Mouse (Mus musculus) kidney, embryonic 14.5 days (tissue): ENCODE results near the gene Sik3. TPM values are rescaled to one million over a fixed set of nuclear protein-coding genes. Genes with fewer than 3 reads are reported as not detected.

ENCODE experiments used
- ATAC-seq: fragments of 200-750 bp; cut with Nextera tagmentation; 2 replicates; pipeline ENCODE4 v1.8.0; 2017; ENCODE audit warnings: moderate number of reproducible peaks, mild to moderate bottlenecking, moderate TSS enrichment, moderate library complexity; ENCODE audit not compliant: low FRiP score, low TSS enrichment
- H3K27ac ChIP-seq: fragments of 300-500 bp; sonication (generic); 2 replicates; pipeline ENCODE4 v1.5.1; 2014; ENCODE audit warnings: low read depth, mild to moderate bottlenecking, low read length, moderate library complexity, mixed read lengths
- H3K27me3 ChIP-seq: fragments of 300-500 bp; sonication (generic); 2 replicates; pipeline ENCODE4 v1.6.1; 2014; ENCODE audit warnings: mild to moderate bottlenecking, low read length; ENCODE audit not compliant: control insufficient read depth, insufficient read depth
- H3K36me3 ChIP-seq: fragments of 300-500 bp; sonication (generic); 2 replicates; pipeline ENCODE4 v1.6.1; 2014; ENCODE audit warnings: low read length, mixed read lengths; ENCODE audit not compliant: control insufficient read depth, insufficient read depth
- H3K4me1 ChIP-seq: fragments of 300-500 bp; sonication (generic); 2 replicates; pipeline ENCODE4 v1.6.1; 2014; ENCODE audit warnings: low read length, mixed read lengths; ENCODE audit not compliant: control insufficient read depth, insufficient read depth
- H3K4me2 ChIP-seq: fragments of 300-500 bp; sonication (generic); replicated peaks from 2 replicates; pipeline ENCODE4 v1.6.1; 2014; ENCODE audit warnings: low read depth, mild to moderate bottlenecking, low read length
- H3K4me3 ChIP-seq: fragments of 300-500 bp; sonication (generic); 2 replicates; pipeline ENCODE4 v1.5.1; 2014; ENCODE audit warnings: mild to moderate bottlenecking, low read length
- H3K9ac ChIP-seq: fragments of 300-500 bp; sonication (generic); 2 replicates; pipeline ENCODE4 v1.6.1; 2014; ENCODE audit warnings: low read depth, mild to moderate bottlenecking, low read length, moderate library complexity
- H3K9me3 ChIP-seq: fragments of 300-500 bp; sonication (generic); 2 replicates; pipeline ENCODE4 v1.6.1; 2016; ENCODE audit warnings: low read length; ENCODE audit not compliant: control insufficient read depth
- WGBS: fragments of 180-500 bp; shearing (Covaris S2); extraction: QIAGEN DNeasy Blood & Tissue Kit; methylation state at CpG from one replicate; pipeline ENCODE4 v1.1.7; 2014; 5-methylcytosine and 5-hydroxymethylcytosine counted together
- polyA plus RNA-seq: library from polyadenylated mRNA; unstranded; fragments of >200 nt; fragmentation: Nextera tagmentation; extraction: Ambion mirVana; gene quantifications from 2 replicates; pipeline ENCODE4 v1.2.1, GENCODE M21; 2014

Sik3 gene
- polyA plus RNA-seq, 1 experiment from 2014 or later = 10.1 TPM

DNA sequence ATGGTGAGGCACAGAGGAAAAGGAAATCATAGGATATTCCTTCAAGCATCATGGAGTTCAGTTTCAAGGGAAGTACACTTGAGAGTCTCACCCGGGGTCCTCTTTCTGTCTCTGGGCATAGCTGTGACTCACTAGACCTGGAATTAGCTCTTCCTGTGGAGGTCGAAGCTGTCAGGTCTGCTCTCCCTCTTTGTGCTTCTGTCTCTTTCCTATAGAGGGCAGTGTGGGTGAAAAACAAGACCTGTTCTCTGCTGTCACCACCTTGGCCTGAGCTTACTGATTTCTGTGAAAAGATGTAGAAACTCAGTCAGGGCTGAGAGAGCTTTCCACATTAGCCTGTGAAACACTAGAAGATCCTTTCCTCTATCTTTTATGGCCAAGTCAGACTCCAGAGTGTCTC lies 172.6 kb downstream of the Sik3 start:
- Histone ChIP-seq H3K9me3 (no peaks in the 10 kb centered on the region), H3K27me3 (no peaks in the 10 kb centered on the region), H3K36me3 (peaks cover 6% of the 10 kb centered on the region; the same call in 1 of the 2 replicates), H3K4me3 (no peak overlapping the region), H3K4me2 (no peak overlapping the region), H3K4me1 (0 out of 2 replicates have a peak, but pooled peaks cover 6% of the 10 kb centered on the region), H3K27ac (0 out of 2 replicates have a peak overlapping the region, but pooled peaks have one; percentile 3), H3K9ac (no peak overlapping the region)
- ATAC-seq = no peak
- WGBS = 31% methylated on average over 2 of the region's 2 CpGs

DNA sequence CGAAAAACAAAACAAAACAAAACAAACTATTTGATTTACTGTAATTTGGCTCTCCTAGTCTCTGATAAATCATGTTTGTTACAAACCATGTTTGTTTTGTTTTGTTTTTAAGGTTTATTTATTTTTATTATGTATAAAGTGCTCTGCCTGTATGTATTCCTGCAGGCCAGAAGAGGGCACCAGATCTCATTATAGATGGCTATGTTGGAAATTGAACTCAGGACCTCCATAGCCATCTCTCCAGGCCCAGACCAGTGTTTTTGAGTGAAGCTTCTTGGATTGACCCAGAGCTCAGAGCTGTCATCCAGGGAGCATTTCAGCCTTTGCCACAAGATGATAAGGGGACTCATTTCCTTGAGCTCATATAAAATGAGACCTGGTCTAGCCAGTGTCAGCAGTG lies 173.8 kb downstream of the Sik3 start:
- H3K4me2 ChIP-seq = no peak overlapping the region
- H3K27ac ChIP-seq = no peak overlapping the region
- no peaks in the 10 kb centered on the region; the same call in 1 of the 2 replicates for H3K36me3 ChIP-seq
- ATAC-seq = no peak
- H3K9ac ChIP-seq = no peak overlapping the region
- 0 out of 2 replicates have a peak, but pooled peaks cover 6% of the 10 kb centered on the region for H3K4me1 ChIP-seq
- WGBS = 62% methylated on average over 1 of the region's 1 CpGs
- no peaks in the 10 kb centered on the region for H3K9me3 ChIP-seq
- H3K27me3 ChIP-seq = no peaks in the 10 kb centered on the region
- H3K4me3 ChIP-seq = no peak overlapping the region

DNA sequence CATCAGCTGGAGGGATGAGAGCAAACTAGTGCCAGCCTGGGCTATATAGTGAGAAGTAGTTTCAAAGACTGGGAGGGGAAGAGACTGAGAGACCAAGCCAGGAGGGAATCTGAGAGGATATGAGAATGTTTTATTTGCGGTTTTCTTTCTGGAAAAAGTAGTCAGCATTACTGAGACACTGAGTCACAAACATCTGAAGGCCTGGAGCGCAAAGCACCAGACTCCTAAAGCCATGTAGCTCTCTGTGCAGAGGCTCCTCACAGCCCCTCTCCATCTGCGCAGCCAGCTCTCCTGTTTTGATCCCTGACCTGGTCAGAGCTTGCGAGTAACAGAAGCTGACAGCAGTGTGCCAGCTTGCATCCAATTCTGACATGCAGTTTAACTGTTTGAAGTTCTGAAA lies 175.8 kb downstream of the Sik3 start:
- H3K27me3 ChIP-seq = no peaks in the 10 kb centered on the region
- H3K9me3 ChIP-seq = no peaks in the 10 kb centered on the region
- WGBS = 86% methylated on average over 4 of the region's 4 CpGs
- no peaks in the 10 kb centered on the region; the same call in 1 of the 2 replicates for H3K36me3 ChIP-seq
- H3K4me1 ChIP-seq = 0 out of 2 replicates have a peak, but pooled peaks cover 6% of the 10 kb centered on the region
- no peak overlapping the region for H3K4me3 ChIP-seq
- no peak overlapping the region for H3K27ac ChIP-seq
- H3K9ac ChIP-seq = no peak overlapping the region
- no peak for ATAC-seq
- H3K4me2 ChIP-seq = no peak overlapping the region

DNA sequence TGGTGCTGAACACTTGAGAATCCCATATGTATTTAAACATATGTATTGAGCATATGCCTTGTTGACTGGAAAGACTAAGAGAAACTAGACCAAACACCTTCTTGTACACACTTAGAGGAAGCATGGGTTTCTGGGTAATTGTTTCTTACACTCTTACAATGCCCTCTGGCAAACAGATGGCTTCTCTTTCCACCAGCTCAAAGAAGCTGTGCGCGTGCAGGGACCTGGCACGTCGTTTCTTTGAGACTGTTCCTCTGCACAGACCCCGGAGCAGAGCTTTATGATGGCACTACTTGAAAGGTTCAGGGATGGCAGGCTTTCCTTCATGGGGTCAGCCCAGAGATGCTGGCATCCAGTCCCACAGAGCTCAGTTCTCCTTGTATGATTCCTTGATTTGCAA lies 176.3 kb downstream of the Sik3 start:
- Histone ChIP-seq H3K9me3 (no peaks in the 10 kb centered on the region), H3K36me3 (no peaks in the 10 kb centered on the region; the same call in 1 of the 2 replicates), H3K4me3 (no peak overlapping the region), H3K4me1 (0 out of 2 replicates have a peak, but pooled peaks cover 6% of the 10 kb centered on the region), H3K9ac (no peak overlapping the region), H3K4me2 (no peak overlapping the region), H3K27ac (no peak overlapping the region), H3K27me3 (no peaks in the 10 kb centered on the region)
- no peak for ATAC-seq
- 75% methylated on average over 5 of the region's 5 CpGs for WGBS

DNA sequence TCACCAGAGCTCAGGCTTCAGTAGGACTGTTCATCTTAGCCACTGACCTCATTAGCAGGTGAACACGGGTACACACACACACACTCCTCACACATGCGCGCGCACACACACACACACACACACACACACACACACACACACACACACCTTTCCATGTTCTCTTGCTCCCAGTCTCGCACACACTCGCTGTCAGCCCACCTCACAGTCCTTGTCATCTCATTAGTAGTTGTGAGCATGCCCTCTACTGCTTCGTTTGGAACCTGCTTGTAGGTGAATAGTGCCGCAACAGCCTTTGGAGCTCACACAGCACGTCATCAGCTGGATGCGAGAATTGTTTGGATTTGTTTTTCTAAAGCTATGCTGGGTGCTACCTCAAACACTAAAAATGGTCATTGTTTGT lies 176.8 kb downstream of the Sik3 start:
- Histone ChIP-seq H3K27me3 (no peaks in the 10 kb centered on the region), H3K4me3 (no peak overlapping the region), H3K4me1 (0 out of 2 replicates have a peak, but pooled peaks cover 6% of the 10 kb centered on the region), H3K9ac (no peak overlapping the region), H3K9me3 (no peaks in the 10 kb centered on the region), H3K27ac (no peak overlapping the region), H3K36me3 (peaks cover 1% of the 10 kb centered on the region; the same call in 1 of the 2 replicates), H3K4me2 (no peak overlapping the region)
- WGBS = 84% methylated on average over 10 of the region's 10 CpGs
- ATAC-seq = no peak

DNA sequence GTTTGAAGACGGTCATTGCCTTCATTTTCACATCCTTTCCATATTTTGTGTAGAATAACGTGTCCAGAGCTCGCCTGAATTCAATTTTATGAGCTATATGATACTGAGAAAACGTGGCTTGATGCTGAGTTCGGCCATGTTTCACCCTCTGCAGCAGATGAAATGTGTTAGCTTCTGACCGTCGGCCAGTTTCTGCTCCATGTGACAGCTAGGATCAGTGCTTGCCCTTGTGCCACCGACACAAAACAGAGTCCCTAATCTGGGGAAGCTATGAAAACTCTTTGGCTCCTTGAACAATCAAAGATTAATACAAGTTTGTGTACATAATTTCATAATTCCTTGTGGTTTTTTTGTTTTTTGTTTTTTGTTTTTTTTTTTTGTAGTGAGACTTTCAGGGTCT lies 178.6 kb downstream of the Sik3 start:
- ATAC-seq = no peak
- no peak overlapping the region; the same call in 1 of the 2 replicates for H3K27ac ChIP-seq
- no peaks in the 10 kb centered on the region for H3K4me1 ChIP-seq
- H3K27me3 ChIP-seq = no peaks in the 10 kb centered on the region
- H3K4me2 ChIP-seq = no peak overlapping the region
- 56% methylated on average over 8 of the region's 8 CpGs for WGBS
- no peak overlapping the region for H3K4me3 ChIP-seq
- no peaks in the 10 kb centered on the region for H3K9me3 ChIP-seq
- no peak overlapping the region for H3K9ac ChIP-seq
- H3K36me3 ChIP-seq = peaks cover 11% of the 10 kb centered on the region

DNA sequence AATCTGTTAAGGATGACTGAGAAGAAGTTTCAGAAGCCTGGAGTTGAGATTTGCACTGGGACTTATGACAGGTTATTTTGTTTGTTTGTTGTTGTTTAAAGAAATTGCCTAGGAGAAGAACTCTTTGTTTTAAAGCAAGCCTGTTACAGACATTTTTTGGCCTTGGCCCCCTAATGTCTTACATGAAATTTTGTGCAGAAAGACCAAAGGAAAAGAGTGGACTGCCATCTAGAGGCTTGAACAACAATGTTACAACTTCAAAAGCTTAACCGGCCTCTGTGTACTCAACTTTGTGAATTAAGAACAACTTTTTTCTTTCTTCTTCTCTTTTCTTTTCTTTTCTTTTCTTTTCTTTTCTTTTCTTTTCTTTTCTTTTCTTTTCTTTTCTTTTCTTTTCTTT lies 179.0 kb downstream of the Sik3 start:
- Histone ChIP-seq H3K4me3 (no peak overlapping the region), H3K27me3 (no peaks in the 10 kb centered on the region), H3K27ac (no peak overlapping the region), H3K9ac (no peak overlapping the region), H3K9me3 (no peaks in the 10 kb centered on the region), H3K4me1 (no peaks in the 10 kb centered on the region), H3K4me2 (no peak overlapping the region), H3K36me3 (peaks cover 12% of the 10 kb centered on the region)
- no peak for ATAC-seq
- WGBS = 45% methylated on average over 1 of the region's 1 CpGs

DNA sequence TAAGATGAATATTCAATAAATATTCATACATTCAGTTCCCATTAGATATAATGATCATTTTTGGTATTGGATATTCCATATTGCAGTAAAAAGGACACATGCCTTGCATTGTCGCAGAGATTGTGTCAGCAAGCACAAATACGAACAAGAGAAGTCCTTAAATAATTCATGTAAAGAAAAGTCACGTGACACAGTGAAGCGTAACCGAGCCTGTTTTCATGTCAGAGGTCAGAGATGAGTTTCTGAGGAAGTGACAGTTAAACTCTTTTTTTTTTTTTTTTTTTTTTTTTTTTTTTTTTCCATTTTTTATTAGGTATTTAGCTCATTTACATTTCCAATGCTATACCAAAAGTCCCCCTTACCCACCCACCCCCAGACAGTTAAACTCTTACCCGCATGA lies 180.0 kb downstream of the Sik3 start:
- H3K4me1 ChIP-seq = no peaks in the 10 kb centered on the region
- H3K4me2 ChIP-seq = no peak overlapping the region
- no peak overlapping the region for H3K4me3 ChIP-seq
- peaks cover 16% of the 10 kb centered on the region for H3K36me3 ChIP-seq
- 85% methylated on average over 6 of the region's 6 CpGs for WGBS
- H3K27me3 ChIP-seq = no peaks in the 10 kb centered on the region
- no peaks in the 10 kb centered on the region for H3K9me3 ChIP-seq
- no peak overlapping the region for H3K27ac ChIP-seq
- no peak for ATAC-seq
- no peak overlapping the region for H3K9ac ChIP-seq

DNA sequence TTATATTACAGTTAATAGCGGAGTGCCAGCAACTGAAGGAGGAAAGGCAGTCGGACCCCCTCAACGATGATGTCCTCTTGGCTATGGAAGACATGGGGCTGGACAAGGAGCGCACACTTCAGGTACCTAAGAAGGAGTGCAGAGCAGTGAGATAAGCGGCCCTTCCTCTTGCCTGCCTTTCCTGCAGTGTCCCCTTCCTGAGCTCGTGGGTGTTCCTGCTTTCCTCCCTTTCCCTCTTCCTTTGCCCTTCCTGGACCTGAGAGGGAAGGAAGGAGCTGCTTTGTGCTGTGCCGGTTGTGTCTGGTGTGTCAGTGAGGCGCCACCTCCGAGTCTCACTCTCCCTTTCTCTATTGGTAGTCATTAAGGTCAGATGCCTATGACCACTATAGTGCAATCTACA lies 182.2 kb downstream of the Sik3 start:
- no peak overlapping the region for H3K4me3 ChIP-seq
- H3K9me3 ChIP-seq = no peaks in the 10 kb centered on the region
- no peak overlapping the region for H3K27ac ChIP-seq
- H3K9ac ChIP-seq = no peak overlapping the region
- WGBS = 79% methylated on average over 9 of the region's 9 CpGs
- H3K4me2 ChIP-seq = no peak overlapping the region
- H3K4me1 ChIP-seq = no peaks in the 10 kb centered on the region
- H3K36me3 ChIP-seq = peaks cover 32% of the 10 kb centered on the region
- no peak for ATAC-seq
- no peaks in the 10 kb centered on the region for H3K27me3 ChIP-seq
